ENCODE assay signal across 1 mouse cellular context in genomic region chr11:58126397-58127160, GRCm38 (mm10).
TF ChIP-seq lines count a peak whose summit lies in the region.

No protein-coding gene starts in this region.

TF ChIP-seq in CH12.LX, 34 proteins besides CTCF, POLR2A, EP300 and RAD21 (continued from another document):
- TF ChIP-seq JUND (conservative IDR thresholded peaks at IDR 0.05; ENCODE audit: low read depth, low read length), result no peak
- TF ChIP-seq SMC3 (IDR thresholded peaks at IDR 0.05; ENCODE audit: low read depth, low read length), result peak; percentile 18; the same call in 1 of the 2 replicates
- no peak for TF ChIP-seq PAX5 (IDR thresholded peaks at IDR 0.05; ENCODE audit: low read length)
- TF ChIP-seq USF1 (IDR thresholded peaks at IDR 0.05; ENCODE audit: low read depth, low read length), result no peak
- TF ChIP-seq CHD1 (IDR thresholded peaks at IDR 0.05; ENCODE audit: low read depth, low read length), result no peak
- no peak for TF ChIP-seq ZMIZ1 (IDR thresholded peaks at IDR 0.05; ENCODE audit: low read depth, low read length)
